7 mouse cellular contexts compared by ENCODE assay signal in genomic region chr4:123917548-123918140, GRCm38 (mm10). TPM values are rescaled to one million over a fixed set of nuclear protein-coding genes. Genes with fewer than 3 reads are reported as not detected.
DNase-seq lines count a peak whose midpoint lies in the region; ATAC-seq and TF ChIP-seq lines count a peak whose summit lies in the region.

Gene 4930535I16Rik (minus strand): TSS chr4:123918022.

- TF ChIP-seq CTCF in E14TG2a.4 (conservative IDR thresholded peaks at IDR 0.05; ENCODE audit: low read length) = no peak
- no peak for TF ChIP-seq CTCF in heart, postnatal 0 days (IDR thresholded peaks at IDR 0.05; ENCODE audit: low read depth)

- peak; percentile 48 to 54 for DNase-seq in B cell, adult 2 months
- DNase-seq in embryonic facial prominence, embryonic 11.5 days (ENCODE audit: low spot score) = peak; percentile 34
- DNase-seq in heart, postnatal 0 days (ENCODE audit: low spot score) = peak; percentile 11
- no peak for DNase-seq in limb, embryonic 14.5 days (ENCODE audit: low spot score)
- DNase-seq in left cerebral cortex, adult 11 months (ENCODE audit: low spot score) = no peak

- TF ChIP-seq POLR2A in limb, embryonic 14.5 days (IDR thresholded peaks at IDR 0.05; ENCODE audit: borderline replicate concordance, extremely low read depth, insufficient read depth, insufficient read length) = no peak

- H3K4me2 ChIP-seq in embryonic facial prominence, embryonic 11.5 days (ENCODE audit: low read depth, low read length) = peak within 1 kb of the TSS; percentile 84
- peak within 1 kb of the TSS; percentile 86 for H3K4me2 ChIP-seq in heart, postnatal 0 days (ENCODE audit: low read depth, low read length)
- H3K4me2 ChIP-seq in limb, embryonic 14.5 days (replicated peaks; ENCODE audit: low read depth, low read length, severe bottlenecking) = peak within 1 kb of the TSS; percentile 80
- peak within 1 kb of the TSS; percentile 95 for H3K4me2 ChIP-seq in midbrain, embryonic 12.5 days (replicated peaks)

- peak within 1 kb of the TSS; percentile 98 for H3K4me3 ChIP-seq in E14TG2a.4 (replicated peaks; ENCODE audit: low read length)
- H3K4me3 ChIP-seq in embryonic facial prominence, embryonic 11.5 days (ENCODE audit: low read depth, low read length) = peak within 1 kb of the TSS; percentile 96
- peak within 1 kb of the TSS; percentile 93 for H3K4me3 ChIP-seq in heart, postnatal 0 days (ENCODE audit: low read depth, low read length)
- peak within 1 kb of the TSS; percentile 98 for H3K4me3 ChIP-seq in limb, embryonic 14.5 days (replicated peaks; ENCODE audit: low read length)
- H3K4me3 ChIP-seq in midbrain, embryonic 12.5 days = peak within 1 kb of the TSS; percentile 99

- ATAC-seq in embryonic facial prominence, embryonic 11.5 days (replicated peaks; ENCODE audit: insufficient number of reproducible peaks, low FRiP score, low TSS enrichment, low read depth) = peak; percentile 70
- ATAC-seq in heart, postnatal 0 days (ENCODE audit: insufficient read depth, low read depth) = peak; percentile 19
- ATAC-seq in limb, embryonic 14.5 days (ENCODE audit: low FRiP score, low read depth) = no peak; the same call in 1 of the 2 replicates
- ATAC-seq in midbrain, embryonic 12.5 days (ENCODE audit: low FRiP score, low read depth) = peak; percentile 59

- H3K36me3 ChIP-seq in E14TG2a.4 (ENCODE audit: insufficient read depth, low read length) = peaks cover 58% of the 10 kb centered on the region
- H3K36me3 ChIP-seq in embryonic facial prominence, embryonic 11.5 days (replicated peaks; ENCODE audit: control insufficient read depth, insufficient read depth, low read depth, low read length) = no peaks in the 10 kb centered on the region; the same call in 1 of the 2 replicates
- H3K36me3 ChIP-seq in heart, postnatal 0 days (replicated peaks; ENCODE audit: control insufficient read depth, insufficient read depth, low read length) = peaks cover 29% of the 10 kb centered on the region
- H3K36me3 ChIP-seq in limb, embryonic 14.5 days (ENCODE audit: control insufficient read depth, insufficient read depth, low read length) = peaks cover 26% of the 10 kb centered on the region
- peaks cover 31% of the 10 kb centered on the region for H3K36me3 ChIP-seq in midbrain, embryonic 12.5 days

- 0% methylated on average over 47 of the region's 63 CpGs for WGBS in embryonic facial prominence, embryonic 11.5 days
- WGBS in heart, postnatal 0 days = under 1% methylated on average over 47 of the region's 63 CpGs
- WGBS in limb, embryonic 14.5 days = 4% methylated on average over 34 of the region's 63 CpGs
- under 1% methylated on average over 60 of the region's 63 CpGs for WGBS in midbrain, embryonic 12.5 days

- no peaks in the 10 kb centered on the region for H3K9me3 ChIP-seq in E14TG2a.4 (ENCODE audit: low read length)
- no peaks in the 10 kb centered on the region for H3K9me3 ChIP-seq in embryonic facial prominence, embryonic 11.5 days (replicated peaks; ENCODE audit: control insufficient read depth, low read length)
- no peaks in the 10 kb centered on the region for H3K9me3 ChIP-seq in heart, postnatal 0 days (replicated peaks; ENCODE audit: control insufficient read depth, low read length)
- no peaks in the 10 kb centered on the region for H3K9me3 ChIP-seq in limb, embryonic 14.5 days (ENCODE audit: control insufficient read depth, low read length)
- no peaks in the 10 kb centered on the region for H3K9me3 ChIP-seq in midbrain, embryonic 12.5 days

- H3K27me3 ChIP-seq in E14TG2a.4 (ENCODE audit: insufficient read depth, low read length) = no peaks in the 10 kb centered on the region
- no peaks in the 10 kb centered on the region for H3K27me3 ChIP-seq in embryonic facial prominence, embryonic 11.5 days (ENCODE audit: control insufficient read depth, insufficient read depth, low read length)
- no peaks in the 10 kb centered on the region for H3K27me3 ChIP-seq in heart, postnatal 0 days (ENCODE audit: control insufficient read depth, insufficient read depth, low read length)
- no peaks in the 10 kb centered on the region for H3K27me3 ChIP-seq in limb, embryonic 14.5 days (ENCODE audit: control insufficient read depth, insufficient read depth, low read length)
- H3K27me3 ChIP-seq in midbrain, embryonic 12.5 days = no peaks in the 10 kb centered on the region

- H3K27ac ChIP-seq in embryonic facial prominence, embryonic 11.5 days (replicated peaks; ENCODE audit: low read depth, low read length) = peak within 1 kb of the TSS; percentile 57
- H3K27ac ChIP-seq in heart, postnatal 0 days (ENCODE audit: low read depth) = peak within 1 kb of the TSS; percentile 89
- H3K27ac ChIP-seq in limb, embryonic 14.5 days (replicated peaks; ENCODE audit: low read depth, low read length) = peak within 1 kb of the TSS; percentile 63
- H3K27ac ChIP-seq in midbrain, embryonic 12.5 days (replicated peaks) = peak within 1 kb of the TSS; percentile 83

- peak within 1 kb of the TSS; percentile 85 for H3K9ac ChIP-seq in embryonic facial prominence, embryonic 11.5 days (replicated peaks; ENCODE audit: low read length)
- H3K9ac ChIP-seq in heart, postnatal 0 days (replicated peaks; ENCODE audit: low read depth, low read length) = peak within 1 kb of the TSS; percentile 95
- peak within 1 kb of the TSS; percentile 92 for H3K9ac ChIP-seq in limb, embryonic 14.5 days (ENCODE audit: low read depth, low read length, severe bottlenecking)
- H3K9ac ChIP-seq in midbrain, embryonic 12.5 days (replicated peaks) = peak within 1 kb of the TSS; percentile 96

- peaks cover 43% of the 10 kb centered on the region for H3K4me1 ChIP-seq in E14TG2a.4 (replicated peaks; ENCODE audit: low read depth, low read length)
- H3K4me1 ChIP-seq in embryonic facial prominence, embryonic 11.5 days (ENCODE audit: control insufficient read depth, insufficient read depth, low read length) = no peaks in the 10 kb centered on the region
- H3K4me1 ChIP-seq in heart, postnatal 0 days (ENCODE audit: control insufficient read depth, insufficient read depth) = peaks cover 24% of the 10 kb centered on the region
- H3K4me1 ChIP-seq in limb, embryonic 14.5 days (ENCODE audit: control insufficient read depth, insufficient read depth, low read length) = peaks cover 13% of the 10 kb centered on the region
- peaks cover 24% of the 10 kb centered on the region for H3K4me1 ChIP-seq in midbrain, embryonic 12.5 days

- TF ChIP-seq EP300 in heart, postnatal 0 days (IDR thresholded peaks at IDR 0.05; ENCODE audit: low read depth) = no peak

RNA-seq across cellular contexts. Expression of gene 4930535I16Rik, which starts in this region (rescaled TPM):
- polyA plus RNA-seq in embryonic facial prominence, embryonic 11.5 days (2014; fragmentation: Nextera tagmentation; extraction: Ambion mirVana) = not detected in 2 replicates
- not detected in 2 replicates for total RNA-seq in heart, postnatal 0 days (2014; rRNA removed; ENCODE audit: low replicate concordance)
- 0.25 TPM in 1 of 2 replicates, not detected in the other for polyA plus RNA-seq in heart, postnatal 0 days (2015; fragmentation: Nextera tagmentation; extraction: Ambion mirVana)
- not detected in 2 replicates for polyA plus RNA-seq in limb, embryonic 14.5 days (2012; rRNA removed)
- not detected in 2 replicates for polyA plus RNA-seq in limb, embryonic 14.5 days (2014; fragmentation: Nextera tagmentation; extraction: Ambion mirVana)
- polyA plus RNA-seq in midbrain, embryonic 12.5 days (2016; fragmentation: Nextera tagmentation; extraction: Ambion mirVana) = not detected in 2 replicates

Comparison
In these comparisons a context has a peak if more than half of its experiments do, and no peak if none do; other contexts are left out.
1. Peak in DNase-seq, ATAC-seq, H3K4me3 ChIP-seq, H3K27ac ChIP-seq, H3K9ac ChIP-seq and H3K4me2 ChIP-seq in embryonic facial prominence, embryonic 11.5 days; RNA of the gene not detected or under 1 TPM.
2. Peak in DNase-seq, ATAC-seq, H3K4me3 ChIP-seq, H3K27ac ChIP-seq, H3K9ac ChIP-seq and H3K4me2 ChIP-seq in heart, postnatal 0 days; RNA of the gene not detected or under 1 TPM.
3. Peak in ATAC-seq, H3K4me3 ChIP-seq, H3K27ac ChIP-seq, H3K9ac ChIP-seq and H3K4me2 ChIP-seq in midbrain, embryonic 12.5 days; RNA of the gene not detected or under 1 TPM.
4. DNase-seq: peak in B cell, adult 2 months (2 of 2); none in limb, embryonic 14.5 days (single experiment) and left cerebral cortex, adult 11 months (single experiment).
5. Peak in every context shown above with its lines, with median percentiles within 50 percentile points of each other: H3K4me3 ChIP-seq, H3K27ac ChIP-seq, H3K4me2 ChIP-seq and H3K9ac ChIP-seq.